Mouse (Mus musculus): Measurements from ENCODE around the gene Thrap3. TPM values are rescaled to one million over a fixed set of nuclear protein-coding genes. Genes with fewer than 3 reads are reported as not detected.

The Thrap3 gene
- polyA plus RNA-seq (2016; fragmentation: Nextera tagmentation; extraction: Ambion mirVana) = 244 and 256 TPM in 2 replicates

DNA sequence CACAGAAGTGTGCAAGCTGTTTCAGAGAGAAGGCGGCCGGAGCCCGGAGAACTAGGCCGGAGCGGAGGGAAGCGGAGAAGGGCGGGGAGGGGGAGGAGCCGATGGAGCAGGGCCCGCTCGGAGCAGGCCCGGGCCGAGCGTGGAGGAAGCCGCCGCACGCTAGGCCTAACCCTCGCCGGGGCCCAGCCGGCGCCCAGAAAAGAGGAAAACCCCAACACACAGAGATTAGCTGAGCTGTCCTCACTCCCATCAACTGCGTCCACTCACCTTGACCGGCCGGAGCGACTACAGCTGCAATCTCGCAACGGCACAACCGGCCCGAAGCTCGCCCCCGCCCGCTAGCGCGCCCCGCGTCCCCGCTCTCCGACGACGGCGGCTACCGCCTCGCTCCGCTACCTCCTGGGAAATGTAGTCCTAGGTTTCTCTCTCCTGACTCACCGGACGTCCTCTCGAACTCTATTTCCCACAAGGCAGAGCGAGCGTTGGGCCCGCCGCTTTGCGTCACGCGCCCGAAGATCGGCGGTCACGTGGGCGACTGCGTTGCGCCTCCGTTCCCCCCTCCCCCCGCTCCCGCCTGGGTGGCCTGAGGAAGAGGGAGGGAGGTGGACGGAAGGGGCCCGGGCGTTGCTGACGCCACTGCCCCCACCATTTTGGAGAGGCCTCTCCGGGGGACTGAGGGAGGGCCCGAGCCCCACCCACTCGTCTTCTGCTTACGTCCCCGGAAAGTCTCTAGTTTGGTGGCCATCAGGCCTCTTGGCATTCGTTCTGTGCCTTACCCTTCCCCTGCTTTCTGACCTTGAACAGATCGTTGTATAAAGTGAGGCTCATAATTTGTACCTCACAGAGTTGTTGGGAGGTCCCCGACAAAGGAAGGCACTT is at the start of gene Thrap3:
Gene Thrap3, minus strand, starts transcription at position 458 of the 879 bp plus-strand sequence.
- Histone ChIP-seq H3K27ac (replicated peaks) (peak within 1 kb of the TSS; percentile 98), H3K4me1 (peaks cover 42% of the 10 kb centered on the region), H3K27me3 (ENCODE audit: low read depth, poor library complexity, severe bottlenecking) (no peaks in the 10 kb centered on the region), H3K4me3 (peak within 1 kb of the TSS; percentile 83), H3K36me3 (peaks cover 29% of the 10 kb centered on the region), H3K9me3 (replicated peaks) (no peaks in the 10 kb centered on the region)
- WGBS = under 1% methylated on average over 75 of the region's 75 CpGs
- DNase-seq (ENCODE audit: low spot score) = peak; percentile 99

DNA sequence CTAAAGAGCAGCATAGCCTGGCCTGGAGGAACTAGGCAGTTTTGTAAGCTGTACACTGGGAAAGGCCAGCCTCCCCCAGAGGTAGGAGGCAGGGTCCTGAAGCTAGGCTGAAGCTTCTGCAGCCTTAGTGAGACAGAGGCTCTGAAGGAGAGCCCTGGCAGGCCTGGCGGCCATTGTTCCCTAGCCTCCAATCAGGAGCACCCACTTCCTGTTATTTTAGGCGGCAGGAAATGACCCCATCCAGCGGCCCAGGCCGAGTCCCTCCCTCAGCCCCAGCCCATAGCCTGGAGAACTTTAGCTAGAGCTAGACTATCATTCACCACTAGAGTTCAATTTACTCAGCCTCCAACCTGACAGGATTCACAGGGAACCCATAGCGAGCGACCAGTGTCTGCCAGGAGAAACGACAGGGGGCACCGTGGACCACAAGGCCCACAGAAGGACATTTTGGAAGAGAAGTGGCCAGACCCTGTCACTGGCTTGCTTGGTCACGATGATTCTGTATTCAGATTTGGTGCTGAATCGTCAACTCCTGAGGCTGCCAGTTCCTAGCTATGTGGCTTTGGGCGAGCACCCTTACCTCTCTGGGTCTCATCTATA is 49.2 kb upstream of the Thrap3 start:
- Histone ChIP-seq H3K27me3 (ENCODE audit: low read depth, poor library complexity, severe bottlenecking) (no peaks in the 10 kb centered on the region), H3K4me1 (peaks cover 84% of the 10 kb centered on the region), H3K9me3 (replicated peaks) (no peaks in the 10 kb centered on the region), H3K27ac (replicated peaks) (peak overlapping the region; percentile 65), H3K4me3 (peak overlapping the region; percentile 17; the same call in 1 of the 2 replicates), H3K36me3 (peaks cover 48% of the 10 kb centered on the region)
- 73% methylated on average over 11 of the region's 11 CpGs for WGBS
- DNase-seq (ENCODE audit: low spot score) = no peak

DNA sequence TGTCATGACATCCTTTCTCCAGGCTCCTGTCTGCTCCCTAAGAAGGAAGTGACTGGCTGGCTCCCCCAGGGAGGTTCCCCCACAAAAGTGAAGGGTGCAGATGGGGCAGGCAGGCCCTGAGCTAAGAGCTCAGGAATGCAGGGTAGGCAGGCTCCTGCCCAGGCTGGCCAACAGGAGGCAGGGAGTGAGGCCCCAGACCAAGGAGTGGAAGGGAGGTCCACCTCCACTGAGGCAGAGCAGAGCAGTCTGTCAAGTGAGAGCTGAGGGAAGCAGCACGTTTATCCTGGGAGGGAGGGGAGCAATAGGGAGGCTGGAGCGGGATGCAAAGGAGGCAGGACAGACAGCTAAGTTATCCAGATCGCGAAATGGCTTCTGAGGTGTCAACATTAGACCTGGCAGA is 48.1 kb upstream of the Thrap3 start:
- peaks cover 59% of the 10 kb centered on the region for H3K36me3 ChIP-seq
- no peaks in the 10 kb centered on the region for H3K9me3 ChIP-seq (replicated peaks)
- no peaks in the 10 kb centered on the region for H3K27me3 ChIP-seq (ENCODE audit: low read depth, poor library complexity, severe bottlenecking)
- DNase-seq (ENCODE audit: low spot score) = no peak
- peaks cover 87% of the 10 kb centered on the region for H3K4me1 ChIP-seq
- 59% methylated on average over 4 of the region's 4 CpGs for WGBS
- no peak overlapping the region for H3K4me3 ChIP-seq
- no peak overlapping the region; the same call in 1 of the 2 replicates for H3K27ac ChIP-seq (replicated peaks)

DNA sequence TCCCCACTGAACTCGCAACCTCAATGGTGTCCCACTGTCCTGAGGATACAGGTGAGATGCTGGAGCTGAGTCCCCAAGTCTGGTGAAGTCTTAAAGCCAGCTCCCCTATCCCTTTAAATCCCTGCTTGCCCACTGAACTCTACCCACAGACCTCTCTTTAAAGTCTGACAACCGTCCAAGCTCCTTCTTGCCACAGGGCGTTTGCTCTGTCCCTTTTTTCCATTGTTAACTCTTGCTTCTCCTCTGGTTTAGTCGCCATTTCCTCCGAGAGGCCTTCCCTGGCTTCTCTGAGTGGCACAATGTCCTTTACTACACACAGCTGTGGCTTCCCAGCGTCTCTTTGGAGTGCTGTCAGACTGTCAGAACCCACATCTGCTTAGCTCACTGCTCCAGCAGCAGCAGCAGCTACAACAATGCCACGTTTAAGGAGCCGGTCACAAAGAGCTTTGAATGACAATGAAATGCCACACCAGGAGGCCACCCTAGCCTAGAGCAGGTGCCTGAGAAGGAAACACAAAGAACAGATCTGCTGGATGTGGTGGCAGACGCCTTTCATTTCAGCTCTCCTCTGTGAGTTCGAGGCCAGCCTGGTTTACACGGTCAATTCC is 45.8 kb upstream of the Thrap3 start:
- Histone ChIP-seq H3K4me3 (peak overlapping the region; percentile 24; the same call in 1 of the 2 replicates), H3K27me3 (ENCODE audit: low read depth, poor library complexity, severe bottlenecking) (no peaks in the 10 kb centered on the region), H3K36me3 (peaks cover 79% of the 10 kb centered on the region), H3K27ac (replicated peaks) (peak overlapping the region; percentile 83), H3K4me1 (peaks cover 67% of the 10 kb centered on the region), H3K9me3 (replicated peaks) (no peaks in the 10 kb centered on the region)
- DNase-seq (ENCODE audit: low spot score) = peak; percentile 71
- WGBS = 11% methylated on average over 11 of the region's 11 CpGs

DNA sequence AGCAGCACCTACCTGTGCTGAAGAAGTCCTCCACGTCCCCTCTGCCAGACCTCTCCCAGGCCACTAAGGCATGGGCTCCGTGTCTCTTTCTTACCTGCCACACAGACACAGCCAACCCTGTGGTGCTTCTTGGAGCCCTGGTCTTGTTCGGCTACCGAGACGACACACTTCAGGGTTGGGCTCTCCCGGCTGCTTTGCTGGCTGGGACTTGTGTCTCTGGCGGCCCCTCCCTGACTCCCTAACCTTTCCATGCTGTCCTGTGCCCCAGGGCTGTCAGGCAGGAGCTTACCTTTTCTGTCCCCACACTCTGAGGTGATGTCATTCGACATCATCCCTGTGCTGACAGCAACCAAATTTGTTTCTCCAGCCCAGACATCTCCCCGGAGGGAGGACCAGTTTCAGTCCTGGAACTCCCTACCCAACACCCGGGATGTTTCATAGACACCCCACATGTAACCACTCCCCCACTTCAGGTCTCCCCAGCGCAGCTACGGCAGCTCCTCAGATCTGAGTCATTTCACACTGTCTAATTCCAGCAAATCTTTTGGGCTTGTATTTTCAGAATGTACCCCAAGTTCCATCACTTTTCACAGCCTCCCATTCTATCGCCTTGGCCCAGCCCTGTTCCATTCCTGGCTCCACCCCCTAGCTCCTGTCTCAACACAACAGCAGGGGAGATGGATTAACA is 43.8 kb upstream of the Thrap3 start:
- peaks cover 84% of the 10 kb centered on the region for H3K36me3 ChIP-seq

DNA sequence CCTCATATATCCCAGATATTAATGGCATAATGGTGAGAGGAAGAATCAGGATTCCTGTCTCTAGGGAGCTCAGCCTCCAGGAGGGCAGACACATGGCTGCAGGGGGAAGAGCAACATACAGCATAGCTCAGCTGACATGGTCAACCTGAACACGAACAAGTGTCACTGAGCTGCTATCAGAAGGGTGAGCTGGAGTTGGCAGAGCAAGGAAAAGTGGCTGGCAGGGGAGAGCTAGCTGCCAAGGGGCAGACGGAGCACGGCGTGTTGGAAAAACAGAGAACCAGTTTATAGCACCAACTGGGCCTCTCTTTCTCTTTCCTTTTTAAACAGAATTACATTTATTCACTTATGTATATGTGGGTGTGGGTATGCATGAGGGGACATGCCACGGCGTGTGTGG is 40.0 kb upstream of the Thrap3 start:
- Histone ChIP-seq H3K4me3 (no peak overlapping the region), H3K36me3 (peaks cover 97% of the 10 kb centered on the region), H3K27me3 (ENCODE audit: low read depth, poor library complexity, severe bottlenecking) (no peaks in the 10 kb centered on the region), H3K27ac (replicated peaks) (no peak overlapping the region), H3K4me1 (peaks cover 28% of the 10 kb centered on the region), H3K9me3 (replicated peaks) (no peaks in the 10 kb centered on the region)
- 92% methylated on average over 6 of the region's 6 CpGs for WGBS
- no peak for DNase-seq (ENCODE audit: low spot score)

More for the DNA sequence above, 43.8 kb upstream of the Thrap3 start:
- peaks cover 54% of the 10 kb centered on the region for H3K4me1 ChIP-seq
- H3K4me3 ChIP-seq = no peak overlapping the region
- no peak for DNase-seq (ENCODE audit: low spot score)
- no peaks in the 10 kb centered on the region for H3K27me3 ChIP-seq (ENCODE audit: low read depth, poor library complexity, severe bottlenecking)
- no peaks in the 10 kb centered on the region for H3K9me3 ChIP-seq (replicated peaks)
- H3K27ac ChIP-seq (replicated peaks) = no peak overlapping the region
- WGBS = 84% methylated on average over 13 of the region's 13 CpGs

DNA sequence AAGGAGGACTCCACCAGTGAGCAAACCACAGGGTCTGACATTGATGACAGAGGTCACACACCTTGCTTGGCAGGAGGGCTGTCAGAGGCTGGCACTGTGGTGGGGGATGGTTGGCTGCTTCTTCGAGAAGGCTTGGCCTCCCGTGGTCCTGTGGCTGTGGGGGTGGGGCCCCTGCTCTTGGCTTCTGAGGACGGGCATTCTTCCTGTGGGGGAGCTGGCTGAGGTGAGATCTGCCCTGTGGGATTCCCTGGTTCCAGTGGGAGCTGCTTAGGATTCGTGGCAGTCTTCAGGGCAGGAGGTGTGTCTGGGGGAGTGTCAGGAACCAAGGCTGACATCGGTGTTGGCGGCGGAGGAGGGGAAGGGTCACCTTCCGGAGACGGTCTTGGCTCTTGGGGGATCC is 39.4 kb upstream of the Thrap3 start:
- WGBS = 64% methylated on average over 9 of the region's 9 CpGs
- peaks cover 29% of the 10 kb centered on the region for H3K4me1 ChIP-seq
- H3K27ac ChIP-seq (replicated peaks) = no peak overlapping the region
- H3K27me3 ChIP-seq (ENCODE audit: low read depth, poor library complexity, severe bottlenecking) = no peaks in the 10 kb centered on the region
- DNase-seq (ENCODE audit: low spot score) = no peak
- no peak overlapping the region for H3K4me3 ChIP-seq
- peaks cover 97% of the 10 kb centered on the region for H3K36me3 ChIP-seq
- no peaks in the 10 kb centered on the region for H3K9me3 ChIP-seq (replicated peaks)

GRCm38 (mm10) chr4:126239862-126240475 is 37.4 kb upstream of the Thrap3 start:
- 91% methylated on average over 13 of the region's 13 CpGs for WGBS
- Histone ChIP-seq H3K4me3 (no peak overlapping the region), H3K27me3 (ENCODE audit: low read depth, poor library complexity, severe bottlenecking) (no peaks in the 10 kb centered on the region), H3K27ac (replicated peaks) (no peak overlapping the region), H3K36me3 (peaks cover 97% of the 10 kb centered on the region), H3K4me1 (peaks cover 26% of the 10 kb centered on the region), H3K9me3 (replicated peaks) (no peaks in the 10 kb centered on the region)
- no peak for DNase-seq (ENCODE audit: low spot score)

DNA sequence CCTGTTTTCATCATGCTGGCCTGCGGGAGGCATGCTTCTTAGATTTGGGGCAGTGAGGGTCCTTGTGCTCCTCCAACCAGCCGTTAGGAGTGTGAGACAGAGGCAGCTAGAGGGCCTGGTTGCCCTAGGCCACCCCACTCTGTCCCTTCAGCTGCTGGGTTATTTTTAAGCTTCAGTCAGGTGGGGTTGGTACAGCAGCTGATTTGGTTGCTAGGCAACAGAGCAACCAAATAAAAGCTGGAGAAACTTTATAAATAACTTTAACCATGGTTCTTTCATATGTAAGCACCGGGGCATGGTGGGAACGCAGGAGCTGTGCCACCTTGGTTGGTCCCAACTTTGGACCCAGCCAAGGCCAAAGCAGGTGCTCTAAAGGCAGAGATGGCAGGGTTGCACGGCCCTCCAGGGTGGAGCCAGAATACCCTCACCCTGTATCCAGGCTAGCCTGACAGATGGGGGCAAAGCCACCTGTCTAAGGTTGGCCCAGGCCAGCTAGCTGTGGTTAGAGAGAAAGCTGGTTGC is 35.2 kb upstream of the Thrap3 start:
- Histone ChIP-seq H3K4me3 (no peak overlapping the region; the same call in 1 of the 2 replicates), H3K9me3 (replicated peaks) (no peaks in the 10 kb centered on the region), H3K27ac (replicated peaks) (no peak overlapping the region), H3K36me3 (peaks cover 100% of the 10 kb centered on the region), H3K4me1 (peaks cover 26% of the 10 kb centered on the region), H3K27me3 (ENCODE audit: low read depth, poor library complexity, severe bottlenecking) (no peaks in the 10 kb centered on the region)
- DNase-seq (ENCODE audit: low spot score) = no peak
- WGBS = 78% methylated on average over 5 of the region's 5 CpGs

DNA sequence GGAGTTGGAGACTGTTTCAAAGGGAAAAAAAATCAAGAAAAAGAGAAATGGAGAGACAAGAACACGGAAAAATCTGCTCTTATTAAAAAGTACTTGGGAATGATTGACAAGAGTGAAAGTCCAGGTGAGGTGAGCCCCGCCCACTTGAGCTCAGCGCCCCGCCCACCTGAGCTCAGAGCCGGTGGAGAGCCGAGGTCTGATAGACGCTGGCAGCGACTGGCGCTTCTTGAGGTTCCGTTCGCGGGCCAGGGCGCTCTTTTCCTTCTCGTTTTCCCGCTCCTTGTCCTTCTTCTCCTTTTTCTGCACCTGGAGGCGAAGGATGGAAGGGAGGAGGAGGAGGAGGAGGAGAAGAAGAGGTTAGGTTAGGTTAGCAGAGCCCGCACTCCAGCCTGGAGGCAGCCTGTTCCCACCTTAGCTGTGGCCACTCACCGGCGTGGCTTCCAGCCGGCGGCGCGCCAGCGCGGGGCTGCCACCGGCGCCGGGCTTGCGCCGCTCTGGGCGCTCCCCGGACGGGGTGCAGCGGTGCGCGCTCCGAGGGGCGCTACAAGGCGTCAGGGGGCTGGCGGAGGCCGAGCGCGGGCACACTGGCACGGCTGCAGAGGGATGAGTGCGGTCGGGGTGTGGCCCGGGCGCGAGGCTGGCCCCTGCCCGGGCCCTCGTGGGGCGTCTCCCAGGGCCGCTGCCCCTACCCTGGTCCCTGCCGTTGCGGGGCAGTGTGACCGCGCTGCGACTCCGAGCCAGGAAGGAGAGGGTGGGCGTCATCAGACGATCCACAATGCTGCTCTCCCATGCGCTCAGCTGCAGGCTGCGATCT is 34.1 kb upstream of the Thrap3 start:
- 51% methylated on average over 62 of the region's 63 CpGs for WGBS
- Histone ChIP-seq H3K36me3 (peaks cover 100% of the 10 kb centered on the region), H3K4me1 (peaks cover 19% of the 10 kb centered on the region), H3K27me3 (ENCODE audit: low read depth, poor library complexity, severe bottlenecking) (no peaks in the 10 kb centered on the region), H3K27ac (replicated peaks) (peak overlapping the region; percentile 33; the same call in 1 of the 2 replicates), H3K9me3 (replicated peaks) (no peaks in the 10 kb centered on the region), H3K4me3 (no peak overlapping the region)
- DNase-seq (ENCODE audit: low spot score) = no peak

GRCm38 (mm10) chr4:126235191-126235590 is 32.6 kb upstream of the Thrap3 start:
- Histone ChIP-seq H3K4me1 (peaks cover 21% of the 10 kb centered on the region), H3K4me3 (no peak overlapping the region), H3K36me3 (peaks cover 100% of the 10 kb centered on the region), H3K9me3 (replicated peaks) (no peaks in the 10 kb centered on the region), H3K27ac (replicated peaks) (no peak overlapping the region), H3K27me3 (ENCODE audit: low read depth, poor library complexity, severe bottlenecking) (no peaks in the 10 kb centered on the region)
- DNase-seq (ENCODE audit: low spot score) = no peak
- 92% methylated on average over 10 of the region's 10 CpGs for WGBS

Measured in midbrain, embryonic 10.5 days (tissue).